Mouse (Mus musculus) thymus, postnatal 14 days (tissue): Measurements from ENCODE around the gene Xrcc6.
A peak's percentile ranks its signal among the peaks of the same experiment; 100 is the strongest.

ENCODE experiments used
- DNase-seq: peaks from one replicate; pipeline ENCODE4 v3.0.0; 2021

Gene Xrcc6

DNA sequence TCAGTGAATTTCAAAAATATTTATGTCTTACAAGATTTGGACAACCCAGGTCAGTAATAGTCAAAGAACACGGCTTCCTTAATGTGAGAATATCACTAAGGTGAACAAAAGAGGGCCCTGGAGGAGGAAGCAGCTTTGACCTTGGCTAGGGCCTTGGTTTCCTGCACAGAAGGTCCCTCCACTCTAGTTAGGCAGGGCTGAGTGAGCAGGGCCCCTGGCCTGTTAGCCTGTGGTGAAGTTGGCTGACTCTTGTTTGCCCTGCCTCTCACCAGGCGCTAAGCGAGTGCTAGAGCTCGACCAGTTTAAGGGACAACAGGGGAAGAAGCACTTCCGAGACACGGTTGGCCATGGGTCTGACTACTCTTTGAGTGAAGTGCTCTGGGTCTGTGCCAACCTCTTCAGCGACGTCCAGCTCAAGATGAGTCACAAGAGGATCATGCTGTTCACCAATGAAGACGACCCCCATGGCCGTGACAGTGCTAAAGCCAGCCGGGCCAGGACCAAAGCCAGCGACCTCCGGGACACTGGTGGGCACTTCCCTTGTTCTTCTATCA, 35.0 kb downstream of the Xrcc6 start:
- peak; percentile 44 for DNase-seq

DNA sequence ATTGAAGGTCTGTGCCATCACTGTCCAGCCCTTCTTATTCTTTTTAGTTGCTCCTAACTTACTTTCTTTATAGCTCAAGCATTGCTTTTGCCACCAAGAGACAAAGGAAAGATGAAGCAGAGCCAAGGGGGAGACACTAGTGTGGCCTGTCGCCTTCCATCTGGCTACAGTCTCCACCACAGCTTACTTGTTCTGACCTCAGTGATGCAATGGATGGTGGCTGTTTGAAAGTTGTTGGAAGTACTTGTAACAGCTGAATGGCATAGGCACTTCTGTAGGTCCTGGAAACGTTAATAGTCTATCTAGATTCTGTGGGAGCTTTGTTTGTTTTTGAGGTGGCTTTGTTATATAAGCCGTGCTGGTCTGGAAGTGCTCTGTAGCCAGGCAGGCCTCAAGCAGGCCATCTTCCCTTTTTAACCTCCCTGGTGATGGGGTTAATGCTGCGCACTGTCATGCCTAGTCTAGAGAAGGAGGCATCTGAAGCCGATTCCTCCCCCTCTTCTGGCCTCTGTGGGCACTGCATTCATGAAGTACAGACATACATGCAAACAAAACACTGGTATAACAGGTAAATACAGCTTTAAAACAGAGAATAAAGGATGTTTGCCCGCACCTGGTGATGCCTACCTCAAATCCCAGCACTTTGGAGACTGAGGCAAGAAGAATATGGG, 36.5 kb downstream of the Xrcc6 start:
- DNase-seq, result peak; percentile 65

DNA sequence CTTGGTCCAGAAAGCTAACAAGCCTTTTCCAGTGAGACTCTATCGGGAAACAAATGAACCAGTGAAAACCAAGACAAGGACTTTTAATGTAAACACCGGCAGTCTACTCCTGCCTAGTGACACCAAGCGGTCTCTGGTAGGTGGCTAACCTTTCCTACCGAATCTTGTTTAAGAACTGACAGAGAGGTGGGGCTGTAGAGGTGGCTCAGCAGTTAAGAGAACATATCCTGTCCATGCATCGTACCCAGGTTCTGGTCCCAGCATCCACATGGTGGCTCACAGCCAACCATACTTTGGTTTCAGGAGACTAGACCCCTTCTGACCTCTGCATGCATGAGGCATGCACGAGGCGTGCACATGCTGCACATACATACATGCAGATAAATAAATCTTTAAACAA, 39.6 kb downstream of the Xrcc6 start:
- peak; percentile 70 for DNase-seq

DNA sequence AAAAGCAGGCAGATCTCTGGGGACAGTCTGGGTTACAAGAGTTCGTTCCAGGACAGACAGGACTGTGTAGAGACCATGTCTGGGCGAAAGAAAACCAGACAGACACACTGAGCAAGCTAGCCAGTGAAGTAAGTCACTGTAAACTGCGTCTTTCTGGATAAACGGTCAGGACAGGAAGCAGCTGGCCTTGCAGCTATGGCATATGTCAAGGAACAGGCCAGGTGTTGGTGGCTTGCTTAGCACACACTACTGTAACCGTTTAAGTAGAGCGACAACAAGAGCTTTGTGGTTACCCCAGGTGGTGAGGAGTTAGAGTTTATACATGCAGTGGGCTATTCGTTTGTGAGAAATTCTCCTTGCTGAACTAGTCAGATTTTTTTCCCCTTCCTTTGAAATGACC, 40.1 kb downstream of the Xrcc6 start:
- peak; percentile 84 for DNase-seq

DNA sequence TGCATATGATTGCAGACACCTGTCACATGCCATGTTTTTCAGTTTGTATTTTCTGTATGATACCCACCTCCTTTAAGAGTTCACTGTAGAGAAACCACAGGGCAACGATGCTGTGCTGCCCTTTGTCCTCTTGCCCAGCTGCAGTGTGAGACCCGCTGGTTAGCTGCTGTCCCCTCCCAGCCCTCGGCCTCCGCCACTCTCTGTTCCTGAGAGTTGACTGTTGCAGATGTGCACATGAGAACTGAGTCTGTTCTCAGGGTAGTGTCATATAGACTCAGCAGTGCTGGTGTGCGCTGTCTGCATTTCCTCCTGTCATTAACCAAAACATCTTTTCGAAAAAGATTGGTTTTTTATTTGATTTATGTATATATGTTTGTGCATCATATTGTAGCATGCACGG, 44.8 kb downstream of the Xrcc6 start:
- peak; percentile 55 for DNase-seq

DNA sequence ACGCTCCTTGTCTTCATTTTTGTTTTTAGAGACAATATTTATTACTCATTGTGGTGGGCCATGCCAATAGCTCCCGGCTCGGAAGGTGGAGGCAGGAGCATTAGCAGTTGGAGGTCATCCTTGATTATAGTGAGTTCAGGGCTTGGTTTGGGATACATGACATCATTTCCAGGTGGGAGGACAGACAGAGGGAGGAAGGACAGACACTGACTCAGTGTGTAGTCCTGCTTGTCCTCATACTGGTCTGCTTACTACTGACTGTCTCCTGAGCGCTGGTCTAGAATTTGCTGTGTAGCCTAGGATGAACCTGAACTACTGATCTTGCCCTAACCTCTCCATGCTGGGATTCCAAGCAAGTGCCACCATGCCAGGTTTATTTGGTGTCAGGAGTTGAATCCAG, 46.1 kb downstream of the Xrcc6 start, which contains the start of gene Desi1:
Desi1 (minus strand) TSS at position 101 of the 400 bp plus-strand sequence.
- DNase-seq, result no peak

DNA sequence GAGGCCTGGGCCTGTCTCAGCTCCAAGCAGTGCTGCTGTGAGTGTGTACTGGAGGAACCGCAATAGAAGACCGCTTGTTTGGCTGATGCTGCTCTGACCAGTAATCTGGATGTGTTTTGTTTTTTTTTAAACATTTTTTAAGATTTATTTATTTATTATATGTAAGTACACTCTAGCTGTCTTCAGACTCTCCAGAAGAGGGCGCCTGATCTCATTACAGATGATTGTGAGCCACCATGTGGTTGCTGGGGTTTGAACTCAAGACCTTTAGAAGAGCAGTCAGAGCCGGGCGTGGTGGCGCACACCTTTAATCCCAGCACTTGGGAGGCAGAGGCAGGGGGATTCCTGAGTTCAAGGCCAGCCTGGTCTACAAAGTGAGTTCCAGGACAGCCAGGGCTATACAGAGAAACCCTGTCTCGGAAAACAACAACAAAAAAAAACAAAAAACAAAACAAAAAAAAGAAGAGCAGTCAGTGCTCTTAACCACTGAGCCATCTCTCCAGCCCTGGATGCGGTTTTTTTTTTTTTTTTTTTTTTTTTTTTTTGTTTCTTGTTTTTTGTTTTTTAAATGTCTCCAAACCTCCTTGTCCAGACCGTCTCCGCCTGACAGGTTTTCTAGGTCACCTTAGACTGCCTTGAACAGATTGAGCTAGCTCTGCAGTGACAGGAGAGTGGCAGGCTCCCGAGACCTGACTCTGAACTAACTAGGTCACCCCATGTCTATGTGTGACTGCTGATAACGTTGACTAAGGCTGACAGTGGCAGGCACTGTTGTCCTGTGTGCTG, 48.5 kb downstream of the Xrcc6 start:
- DNase-seq, result peak; percentile 71

DNA sequence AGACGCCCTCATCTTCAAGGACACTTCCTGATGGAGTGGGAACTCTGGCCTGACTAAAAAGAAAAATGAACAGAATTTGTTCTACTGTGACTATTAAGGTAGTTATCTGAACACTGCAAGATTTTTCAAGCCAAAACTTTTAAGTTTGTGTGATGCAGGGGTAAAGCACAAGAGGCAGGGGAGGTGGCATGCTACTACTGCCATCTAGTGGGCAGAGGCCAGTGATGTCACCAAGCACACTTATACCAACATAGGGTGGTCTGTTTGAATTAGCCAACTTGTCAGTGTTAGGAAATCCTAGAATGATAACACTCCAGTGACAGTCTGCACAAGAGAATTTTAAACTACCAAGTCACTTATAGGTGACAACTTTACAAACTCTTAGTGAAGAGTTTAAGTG, 53.0 kb downstream of the Xrcc6 start:
- peak; percentile 81 for DNase-seq

DNA sequence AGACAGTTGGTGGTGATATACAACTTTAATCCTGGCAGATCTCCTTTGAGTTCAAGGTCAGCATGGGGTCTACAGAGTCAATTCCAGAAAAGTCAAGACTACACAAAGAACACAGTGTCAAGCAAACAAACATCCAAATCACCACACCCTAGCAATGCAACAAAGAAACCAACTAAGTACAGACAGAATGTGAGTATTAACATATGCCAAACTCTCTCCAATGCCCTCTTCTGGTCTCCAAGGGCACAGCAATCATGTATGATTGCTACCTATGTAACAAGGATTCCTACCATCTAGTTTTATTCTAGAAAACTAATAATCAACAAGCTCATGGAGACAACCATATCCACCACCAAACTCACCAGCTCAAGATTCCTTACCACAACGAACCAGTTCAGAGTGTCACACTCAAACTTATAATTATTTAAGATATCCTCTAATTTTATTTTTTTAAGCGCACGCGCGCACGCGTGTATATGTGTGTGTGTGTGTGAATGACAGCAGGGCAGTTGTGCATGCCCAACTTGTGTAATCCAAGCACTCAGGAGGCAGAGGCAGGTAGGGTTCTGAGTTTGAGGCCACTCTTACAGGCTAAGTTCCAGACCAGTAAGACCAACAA, 56.6 kb downstream of the Xrcc6 start:
- DNase-seq, result peak; percentile 63

DNA sequence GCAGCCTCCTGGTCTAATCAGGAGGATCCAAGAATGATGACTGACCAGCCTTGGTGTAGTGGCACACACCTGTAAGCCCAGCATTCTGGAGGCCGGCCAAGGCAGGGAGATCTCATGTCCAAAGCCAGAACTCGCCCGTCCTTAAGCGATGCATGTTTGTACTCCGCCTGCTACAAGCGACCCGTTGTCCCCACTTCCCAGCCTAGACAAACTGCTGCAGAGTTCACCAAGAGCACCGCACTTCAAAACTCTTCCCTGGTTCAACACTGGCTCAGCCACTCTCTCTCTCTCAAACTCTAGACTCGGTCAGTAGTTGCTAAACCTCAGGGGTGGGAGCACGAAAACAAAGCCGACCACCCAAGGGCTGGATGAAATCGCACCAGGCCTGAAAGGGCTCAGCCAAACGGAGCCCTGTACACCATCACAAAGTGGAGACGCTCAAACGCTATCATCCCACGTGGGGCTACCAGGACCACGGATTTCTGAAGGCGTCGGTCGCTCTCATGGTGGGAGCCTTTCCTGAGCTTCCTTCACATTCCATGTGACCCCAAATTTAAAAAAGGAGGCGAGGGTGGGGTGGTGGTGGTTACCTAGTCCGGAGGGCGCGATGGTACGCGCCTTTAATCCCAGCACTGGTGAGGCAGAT, 58.7 kb downstream of the Xrcc6 start:
- no peak for DNase-seq

DNA sequence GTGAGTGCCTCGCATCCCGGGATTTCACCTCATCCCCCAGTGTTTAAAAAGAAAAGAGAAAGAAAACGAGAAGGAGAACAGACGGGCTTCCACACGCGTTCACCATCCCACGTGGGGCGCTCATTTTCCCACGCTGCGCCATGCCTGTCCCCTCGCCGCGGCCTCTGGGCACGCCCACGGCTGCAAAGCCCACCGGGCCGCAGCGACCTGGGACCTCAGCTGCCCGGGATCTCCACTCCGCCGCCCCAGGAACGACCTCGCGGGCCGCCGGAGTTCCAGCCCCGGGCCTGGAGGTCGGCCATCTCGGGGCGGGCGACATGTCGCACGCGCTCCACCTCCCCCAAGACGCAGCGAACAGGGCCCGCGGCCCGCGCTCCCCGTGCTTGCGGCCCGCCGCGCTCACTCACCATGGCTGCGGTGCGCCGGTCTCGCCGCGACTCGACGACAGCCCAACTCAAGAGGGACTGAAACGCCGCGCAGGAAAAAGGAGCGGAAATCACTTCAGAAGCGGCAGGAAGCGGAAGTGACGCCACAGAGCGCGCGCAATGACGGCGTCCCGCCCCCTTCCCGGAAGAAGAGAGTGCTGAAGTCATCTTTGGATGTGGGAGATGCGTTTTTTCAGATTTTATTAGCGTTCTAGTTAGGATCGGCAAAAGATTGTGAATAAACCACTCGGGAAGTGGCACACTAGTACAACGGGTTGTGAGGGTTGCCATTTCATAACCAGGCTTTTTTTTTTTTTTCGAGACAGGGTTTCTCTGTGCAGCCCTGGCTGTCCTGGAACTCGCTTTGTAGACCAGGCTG, 59.6 kb downstream of the Xrcc6 start, which contains the start of gene Snu13:
Snu13 (minus strand) TSS at position 519 of the 804 bp plus-strand sequence.
- DNase-seq, result peak; percentile 95

DNA sequence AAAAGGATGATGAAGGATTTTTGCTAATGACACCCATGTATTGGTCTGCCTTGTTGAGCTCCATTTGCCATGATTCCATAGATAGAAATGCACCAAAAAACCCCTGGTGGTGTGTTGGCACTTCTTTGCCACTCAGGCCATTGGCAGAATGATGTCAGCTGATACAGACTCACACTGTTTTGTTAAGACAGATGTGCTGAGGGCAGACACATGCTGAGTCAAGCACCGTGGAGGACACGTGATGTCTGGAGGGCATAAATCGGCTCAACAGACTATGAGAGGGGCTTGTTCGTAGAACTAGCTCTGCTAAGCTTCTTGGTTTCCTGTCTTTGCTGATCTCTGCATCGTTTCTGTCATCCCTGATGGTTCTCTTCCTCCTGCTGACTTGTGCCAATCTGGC, 64.9 kb downstream of the Xrcc6 start:
- no peak for DNase-seq

DNA sequence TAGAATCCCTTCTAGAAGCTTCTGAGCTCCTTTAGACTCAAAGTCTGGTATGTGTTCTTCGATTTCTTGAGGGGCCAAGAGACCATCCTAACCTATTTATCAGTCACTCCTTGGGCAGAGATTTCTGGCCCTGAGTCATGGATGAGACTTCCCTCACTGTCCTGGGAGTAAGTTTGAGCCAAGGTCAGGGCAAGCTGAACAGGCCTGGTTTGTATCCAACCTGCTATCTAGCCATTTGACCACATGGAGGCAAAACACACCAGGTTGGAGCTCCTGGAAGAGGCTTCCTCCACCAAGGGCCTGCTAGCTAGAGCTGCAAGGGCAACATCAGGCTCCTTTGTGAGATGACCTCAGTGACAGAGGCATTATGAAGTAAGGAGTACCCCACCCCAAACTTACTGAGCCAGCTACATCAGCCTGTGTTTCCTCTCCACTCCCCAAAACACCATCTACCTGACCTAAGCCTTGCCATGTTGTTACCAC, 71.1 kb downstream of the Xrcc6 start, which contains the start of gene 4930407I10Rik:
4930407I10Rik (plus strand) TSS at position 433 of the 483 bp plus-strand sequence.
- DNase-seq, result no peak

DNA sequence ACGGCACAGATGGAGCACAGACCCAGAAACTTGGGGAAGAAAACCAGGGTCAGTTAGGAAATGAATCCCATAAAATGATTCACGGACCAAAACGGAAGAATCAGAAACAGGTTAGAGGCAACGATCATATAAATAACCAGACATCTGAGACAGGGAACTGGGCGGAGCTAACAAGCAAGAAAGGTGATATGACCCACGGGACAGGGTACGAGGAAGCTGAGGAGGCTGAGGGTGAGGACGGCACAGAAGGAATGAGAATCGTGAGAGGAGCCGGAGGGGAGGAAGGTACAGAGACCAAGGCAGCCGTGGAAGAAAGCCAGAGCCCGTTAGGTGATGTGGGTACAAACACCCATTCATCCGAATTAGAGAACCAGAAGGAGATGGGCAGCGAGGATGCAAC, 76.3 kb downstream of the Xrcc6 start:
- DNase-seq, result no peak

DNA sequence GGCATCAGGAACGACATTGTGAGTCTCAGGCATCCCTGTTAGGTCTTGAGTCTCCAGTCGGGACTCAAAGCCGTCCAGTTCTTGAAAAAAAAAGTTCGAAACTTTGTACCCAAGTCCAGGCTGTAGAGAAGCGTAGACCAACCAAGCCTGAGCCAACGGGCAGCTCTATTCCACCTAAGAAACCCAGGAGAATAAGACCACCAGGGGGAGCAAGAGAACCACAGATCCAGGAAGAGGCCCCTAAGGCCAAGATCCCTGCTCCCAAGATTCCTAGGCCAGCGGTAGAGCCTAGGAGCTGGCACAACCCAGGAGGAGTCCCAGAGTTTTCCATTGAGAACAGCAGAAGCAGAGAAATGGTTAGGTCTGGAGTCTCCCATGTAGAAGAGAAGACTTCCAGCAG, 77.9 kb downstream of the Xrcc6 start:
- DNase-seq, result peak; percentile 73

DNA sequence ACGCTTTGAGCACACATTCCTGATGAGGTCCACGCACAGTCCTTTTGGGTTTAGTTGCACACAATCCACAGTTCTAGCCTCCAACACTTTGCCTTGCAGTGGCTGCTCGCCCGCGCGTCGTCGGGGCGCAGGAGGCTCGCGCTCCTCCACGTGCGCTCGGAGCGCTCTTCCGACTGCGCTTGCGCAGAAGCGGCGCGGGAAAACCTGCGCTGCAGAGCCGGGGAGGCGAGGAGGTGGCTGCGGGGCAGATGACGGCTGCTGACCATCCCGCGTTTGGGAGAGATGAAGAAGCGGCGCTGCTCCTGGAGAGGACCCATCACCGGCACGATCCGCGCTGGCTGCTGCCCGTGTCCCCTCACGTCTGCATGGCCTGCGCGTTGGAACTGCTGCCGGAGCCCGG, 82.3 kb downstream of the Xrcc6 start, which contains the start of gene Mei1:
Mei1 (plus strand) TSS at position 99 of the 400 bp plus-strand sequence.
- no peak for DNase-seq

DNA sequence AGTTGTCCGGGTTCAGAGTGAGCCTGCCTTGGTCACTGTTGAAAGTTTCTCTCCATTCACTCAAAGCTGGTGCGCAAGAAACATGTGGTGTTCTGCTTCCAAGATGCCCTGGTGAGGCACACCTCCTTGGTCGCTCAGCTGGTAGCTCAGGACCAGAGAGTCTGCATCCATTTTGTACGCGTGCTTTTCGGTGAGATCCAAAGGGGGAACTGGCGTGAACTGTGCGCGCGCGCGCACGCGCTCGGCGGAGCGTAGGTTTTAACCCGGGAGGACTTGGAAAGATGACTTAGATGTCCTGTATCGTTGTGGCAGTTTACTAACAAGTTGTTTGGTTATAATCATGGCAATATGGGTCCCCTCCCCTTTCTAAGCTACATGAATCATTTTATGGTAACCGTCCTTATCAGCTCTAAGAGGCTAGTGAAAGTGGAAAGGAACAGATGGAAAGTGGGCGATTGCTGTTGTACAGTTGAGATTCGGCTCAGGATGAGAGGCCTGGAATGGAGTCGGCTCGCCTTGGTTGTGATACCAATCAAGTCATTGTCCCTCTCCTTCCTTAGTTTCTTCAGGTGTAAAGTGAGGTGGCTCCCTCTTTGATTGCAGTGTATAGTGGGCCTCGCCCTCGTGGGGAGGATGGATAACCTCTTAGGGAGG, 84.3 kb downstream of the Xrcc6 start:
- no peak for DNase-seq

DNA sequence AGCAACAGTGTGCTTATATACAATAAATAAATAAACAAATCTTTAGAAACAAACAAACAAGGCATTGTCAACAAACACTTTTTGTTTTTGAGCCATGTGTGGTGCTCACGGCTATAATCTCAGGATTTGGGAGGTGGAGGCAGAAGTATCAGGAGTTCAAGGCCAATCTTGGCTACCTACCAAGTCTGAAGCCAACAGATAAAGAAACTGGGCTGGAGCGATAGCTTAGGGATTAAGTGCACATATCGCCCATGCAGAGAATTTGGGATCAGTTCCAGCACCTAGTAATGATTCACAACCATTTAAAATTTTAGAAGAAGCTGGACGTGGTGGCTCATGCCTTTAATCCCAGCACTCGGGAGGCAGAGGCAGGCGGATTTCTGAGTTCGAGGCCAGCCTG, 85.9 kb downstream of the Xrcc6 start:
- DNase-seq, result no peak

DNA sequence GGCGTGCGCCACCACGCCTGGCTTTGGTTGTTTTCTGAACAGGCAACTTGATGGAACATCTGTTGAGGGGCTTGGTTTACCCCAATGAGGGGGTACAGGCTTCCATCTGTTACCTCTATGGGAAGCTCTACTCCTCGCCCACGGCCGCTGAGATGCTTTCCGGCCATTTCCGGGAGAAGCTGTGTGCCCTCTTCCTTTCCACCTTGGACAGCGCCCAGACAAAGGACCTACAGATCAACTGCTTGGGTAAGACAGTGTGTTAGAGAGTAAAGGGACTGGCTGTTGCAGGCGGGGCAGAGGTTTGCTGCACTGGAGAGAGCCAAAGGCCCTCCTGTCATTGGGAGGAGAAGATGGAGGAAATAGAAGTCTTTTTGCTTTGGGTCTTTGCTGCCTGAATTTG, 92.2 kb downstream of the Xrcc6 start:
- DNase-seq, result no peak

DNA sequence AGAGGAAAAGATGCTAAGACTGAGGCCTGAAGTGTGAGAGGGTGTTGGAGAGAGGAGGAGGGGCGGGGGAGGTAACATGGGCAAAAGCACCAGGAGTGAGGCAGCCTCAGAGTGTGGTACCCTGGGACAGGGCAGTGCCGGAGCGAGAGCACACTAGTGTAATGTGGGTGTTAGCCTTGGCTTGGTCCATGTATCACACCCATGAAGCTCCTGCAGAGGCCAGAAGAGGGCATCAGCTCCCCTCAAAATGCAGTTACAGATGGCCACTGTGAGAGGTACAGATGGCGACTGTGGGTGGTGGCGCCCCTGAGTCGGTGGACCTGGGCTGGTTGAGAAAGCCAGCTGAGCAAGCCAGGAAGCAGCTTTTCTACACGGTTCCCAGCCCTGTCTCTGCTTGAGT, 93.5 kb downstream of the Xrcc6 start:
- peak; percentile 68 for DNase-seq

DNA sequence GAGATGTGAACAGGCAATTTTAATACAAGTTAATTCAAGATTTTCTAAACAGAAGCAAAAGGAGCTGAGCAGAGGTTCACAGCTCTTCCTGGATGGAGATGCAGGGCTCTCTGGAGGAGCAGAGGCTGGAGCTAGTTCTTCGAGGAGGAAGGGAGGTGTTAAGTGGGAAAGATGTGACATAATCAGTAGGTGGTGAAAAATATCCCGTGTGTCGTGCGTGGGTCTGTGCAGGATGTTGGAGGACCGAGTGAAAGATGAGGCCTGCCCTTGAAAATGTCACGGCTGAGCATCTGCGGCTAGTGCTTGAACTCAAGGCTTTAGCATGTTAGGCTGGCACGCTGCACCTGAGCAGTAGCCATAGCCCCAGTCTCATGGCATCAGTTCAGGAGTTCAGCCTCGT, 98.0 kb downstream of the Xrcc6 start:
- DNase-seq, result no peak
